Mouse (Mus musculus) testis, postnatal 14 days (tissue): ENCODE measurements around the gene Epb41.

Source experiments
- DNase-seq: peaks from one replicate; pipeline ENCODE4 v3.0.0; 2021; ENCODE audit warnings: low spot score

The Epb41 gene

DNA sequence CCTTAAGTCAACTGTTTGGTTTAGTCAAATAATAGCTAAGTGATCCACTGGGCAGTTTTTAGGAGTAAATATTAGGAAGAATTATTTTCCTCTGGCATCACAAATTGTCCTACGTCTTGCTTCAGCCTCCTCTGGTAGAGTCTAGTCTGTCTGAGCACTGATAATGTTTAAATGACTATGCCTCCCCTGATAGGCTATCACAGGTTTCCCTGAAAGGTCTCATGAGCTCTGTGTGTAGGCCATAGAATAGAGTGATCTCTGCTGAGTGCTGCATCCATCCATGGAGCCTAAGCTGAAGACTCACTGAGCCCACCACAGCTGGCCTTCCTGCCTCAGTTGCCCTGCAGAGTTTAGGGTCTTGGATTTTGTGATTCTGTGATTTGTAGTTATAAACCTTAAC lies 186.6 kb downstream of the Epb41 start:
- no peak for DNase-seq

- DNase-seq, result no peak
Measured at GRCm38 (mm10) chr4:131885376-131885775, 189.7 kb downstream of the Epb41 start.

GRCm38 (mm10) chr4:131883571-131883970 lies 191.6 kb downstream of the Epb41 start:
- no peak for DNase-seq

- DNase-seq, result no peak
Measured at GRCm38 (mm10) chr4:131881306-131881705, 193.8 kb downstream of the Epb41 start.

- no peak for DNase-seq
Measured at GRCm38 (mm10) chr4:131879692-131880091, 195.4 kb downstream of the Epb41 start.

DNA sequence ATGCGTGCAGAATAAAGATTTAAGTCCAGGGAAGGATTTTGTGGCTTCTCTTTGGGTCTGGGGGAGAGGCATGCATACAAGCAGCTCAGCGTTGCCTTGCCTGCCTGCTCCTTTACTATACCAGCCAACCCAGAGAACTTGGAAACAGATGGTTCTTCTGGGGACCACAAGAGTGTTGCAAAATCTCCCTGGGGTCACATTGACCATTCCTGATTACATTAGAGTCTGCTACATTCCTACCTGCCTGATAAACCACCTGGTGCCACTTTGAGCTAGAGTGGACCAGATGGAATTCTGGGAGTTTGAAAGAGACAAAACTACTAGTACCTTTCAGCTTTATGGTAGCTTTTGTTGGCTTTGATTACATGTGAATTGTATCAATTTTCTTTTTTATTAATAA lies 198.3 kb downstream of the Epb41 start:
- DNase-seq, result no peak

GRCm38 (mm10) chr4:131875242-131875641 lies 199.9 kb downstream of the Epb41 start:
- no peak for DNase-seq

DNA sequence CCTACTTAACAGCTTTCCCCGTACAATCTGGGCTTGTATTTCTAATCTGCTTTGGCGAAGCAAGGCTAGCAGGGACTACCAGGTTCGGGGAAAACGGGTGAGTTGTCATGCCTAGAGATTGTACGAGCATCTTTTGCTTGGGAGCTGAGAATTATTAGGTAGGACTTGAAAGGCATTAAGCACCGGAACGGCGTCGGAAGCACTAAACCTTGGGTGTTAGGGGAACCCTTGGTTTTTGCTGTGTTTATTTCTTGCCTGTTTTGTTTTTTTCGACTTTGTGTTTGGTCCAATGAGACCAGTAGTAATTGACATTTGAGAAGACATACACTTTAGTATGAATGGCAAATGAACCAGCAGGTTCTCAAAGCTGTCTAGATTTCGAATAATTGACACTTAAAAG lies 200.6 kb downstream of the Epb41 start:
- DNase-seq, result no peak

DNA sequence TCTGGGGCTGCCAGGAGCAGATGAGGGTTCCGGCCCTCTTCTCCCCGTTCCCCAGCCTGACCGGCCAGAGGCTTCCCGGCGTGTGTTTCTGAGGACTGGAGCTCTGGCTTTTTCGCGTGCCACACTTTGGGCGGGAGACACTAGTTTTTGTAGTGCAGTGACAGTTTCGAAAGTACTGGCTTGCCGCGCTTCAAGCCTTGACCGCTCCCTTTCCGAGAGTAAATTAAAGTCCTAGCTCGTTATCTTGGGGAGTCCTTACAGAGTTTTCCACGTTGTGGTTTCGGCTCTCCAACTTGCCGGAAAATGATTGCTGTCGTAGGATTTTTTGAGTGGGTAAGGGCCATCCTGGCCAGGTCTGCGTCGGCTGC lies 201.0 kb downstream of the Epb41 start:
- no peak for DNase-seq
